Mouse (Mus musculus) spleen, adult 2 months (tissue): ENCODE data around the gene Fkbp3. TPM values are rescaled to one million over a fixed set of nuclear protein-coding genes. Genes with fewer than 3 reads are reported as not detected.
A peak's percentile ranks its signal among the peaks of the same experiment; 100 is the strongest.
"Not testable (repeated sequence)": the region's sequence is repeated elsewhere in the genome, so short reads cannot be mapped to it uniquely, and the experiment has no call there.

Experiments
- DNase-seq, 2 experiments: peaks; one replicate each; pipeline versions ENCODE4 v3.0.0 to v3.0.0-alpha.2; 2012 to 2021; ENCODE audit warnings: low spot score in 2 of 2, low read depth in 1 of 2
- H3K27ac ChIP-seq: fragments of 200-500 bp; 2 replicates; pipeline ENCODE4 v1.5.1; 2012; ENCODE audit warnings: low read length, inconsistent platforms; ENCODE audit not compliant: insufficient read depth
- H3K27me3 ChIP-seq: fragments of 200-500 bp; 2 replicates; pipeline ENCODE4 v1.6.1; 2012; ENCODE audit warnings: mild to moderate bottlenecking, moderate library complexity, low read length, inconsistent platforms; ENCODE audit not compliant: control insufficient read depth, insufficient read depth
- H3K36me3 ChIP-seq: fragments of 200-500 bp; 2 replicates; pipeline ENCODE4 v1.6.1; 2012; ENCODE audit warnings: mild to moderate bottlenecking, low read length, inconsistent platforms; ENCODE audit not compliant: control insufficient read depth, insufficient read depth
- H3K4me1 ChIP-seq: fragments of 200-500 bp; 2 replicates; pipeline ENCODE4 v1.6.1; 2011; ENCODE audit warnings: inconsistent platforms; ENCODE audit not compliant: control insufficient read depth, insufficient read depth, insufficient read length
- H3K4me3 ChIP-seq: fragments of 200-500 bp; 2 replicates; pipeline ENCODE4 v1.5.1; 2011; ENCODE audit warnings: mild to moderate bottlenecking, inconsistent platforms; ENCODE audit not compliant: insufficient read depth, insufficient read length; ENCODE audit errors: extremely low read depth
- CTCF ChIP-seq: fragments of 200-500 bp; IDR thresholded peaks from 2 replicates; pipeline ENCODE4 v1.5.1; 2011; ENCODE audit warnings: mild to moderate bottlenecking, inconsistent platforms; ENCODE audit not compliant: insufficient read depth, insufficient read length, insufficient replicate concordance; ENCODE audit errors: extremely low read depth
- POLR2A ChIP-seq: fragments of 200-500 bp; IDR thresholded peaks from 2 replicates; pipeline ENCODE4 v1.6.1; 2011; ENCODE audit warnings: low read depth, low read length, inconsistent platforms
- WGBS: fragments of 180-500 bp; shearing (Covaris S2); methylation state at CpG from one replicate; pipeline ENCODE4 v1.1.7; 2018; 5-methylcytosine and 5-hydroxymethylcytosine counted together
- polyA plus RNA-seq: library from polyadenylated mRNA; depleted of rRNA; stranded (reverse); fragments of >200 nt; gene quantifications from 2 replicates; pipeline ENCODE4 v1.2.3, GENCODE M21; 2012; rRNA removed

The Fkbp3 gene
- 15.7 and 17.3 TPM in 2 replicates for polyA plus RNA-seq

GRCm38 (mm10) chr12:65073611-65074178 lies at the start of gene Fkbp3:
Gene Fkbp3, minus strand, starts transcription at chr12:65074007.
- under 1% methylated on average over 49 of the region's 49 CpGs for WGBS
- peaks cover 5% of the 10 kb centered on the region for H3K4me1 ChIP-seq
- TF ChIP-seq CTCF: no peak
- peak; percentile 93 for TF ChIP-seq POLR2A
- H3K36me3 ChIP-seq: peaks cover 2% of the 10 kb centered on the region
- H3K27ac ChIP-seq: peak within 1 kb of the TSS; percentile 97
- peak; percentile 92 to 96 for DNase-seq
- no peaks in the 10 kb centered on the region for H3K27me3 ChIP-seq
- peak within 1 kb of the TSS; percentile 91 for H3K4me3 ChIP-seq

GRCm38 (mm10) chr12:65119451-65119850 lies 45.6 kb upstream of the Fkbp3 start:
- H3K4me1 ChIP-seq: no peaks in the 10 kb centered on the region
- TF ChIP-seq CTCF: no peak
- TF ChIP-seq POLR2A: no peak
- no peak overlapping the region for H3K27ac ChIP-seq
- WGBS: 94% methylated on average over 5 of the region's 5 CpGs
- peaks cover 17% of the 10 kb centered on the region; the same call in 1 of the 2 replicates for H3K36me3 ChIP-seq
- H3K27me3 ChIP-seq: no peaks in the 10 kb centered on the region
- DNase-seq: no peak
- no peak overlapping the region for H3K4me3 ChIP-seq

GRCm38 (mm10) chr12:65118968-65119367 lies 45.2 kb upstream of the Fkbp3 start:
- TF ChIP-seq CTCF (no peak), POLR2A (no peak)
- DNase-seq: no peak
- Histone ChIP-seq H3K4me3 (no peak overlapping the region), H3K27me3 (no peaks in the 10 kb centered on the region), H3K4me1 (no peaks in the 10 kb centered on the region), H3K36me3 (peaks cover 17% of the 10 kb centered on the region; the same call in 1 of the 2 replicates), H3K27ac (no peak overlapping the region)
- 94% methylated on average over 7 of the region's 7 CpGs for WGBS

- H3K36me3 ChIP-seq, DNase-seq, H3K4me3 ChIP-seq, H3K27ac ChIP-seq, H3K4me1 ChIP-seq, H3K27me3 ChIP-seq: not testable (repeated sequence)
- WGBS: 92% methylated on average over 3 of the region's 3 CpGs
Observed at GRCm38 (mm10) chr12:65114978-65115377, 41.2 kb upstream of the Fkbp3 start.

GRCm38 (mm10) chr12:65113925-65114324 lies 40.1 kb upstream of the Fkbp3 start:
- peaks cover 6% of the 10 kb centered on the region; the same call in 1 of the 2 replicates for H3K36me3 ChIP-seq
- no peaks in the 10 kb centered on the region for H3K4me1 ChIP-seq
- H3K4me3 ChIP-seq: no peak overlapping the region
- TF ChIP-seq POLR2A (no peak), CTCF (no peak)
- no peaks in the 10 kb centered on the region for H3K27me3 ChIP-seq
- no peak for DNase-seq
- no peak overlapping the region for H3K27ac ChIP-seq
- WGBS: 94% methylated on average over 4 of the region's 4 CpGs

- H3K36me3 ChIP-seq: peaks cover 2% of the 10 kb centered on the region; the same call in 1 of the 2 replicates
- WGBS: 92% methylated on average over 1 of the region's 1 CpGs
- no peaks in the 10 kb centered on the region for H3K27me3 ChIP-seq
- H3K4me1 ChIP-seq: no peaks in the 10 kb centered on the region
- TF ChIP-seq CTCF: no peak
- H3K4me3 ChIP-seq: no peak overlapping the region
- DNase-seq: no peak
- H3K27ac ChIP-seq: no peak overlapping the region
Observed at GRCm38 (mm10) chr12:65112811-65113210, 39.0 kb upstream of the Fkbp3 start.

- TF ChIP-seq CTCF (no peak), POLR2A (no peak)
- H3K27ac ChIP-seq: no peak overlapping the region
- H3K4me3 ChIP-seq: no peak overlapping the region
- peaks cover 2% of the 10 kb centered on the region; the same call in 1 of the 2 replicates for H3K36me3 ChIP-seq
- H3K4me1 ChIP-seq: no peaks in the 10 kb centered on the region
- DNase-seq: no peak
- WGBS: 87% methylated on average over 3 of the region's 3 CpGs
- no peaks in the 10 kb centered on the region for H3K27me3 ChIP-seq
Observed at GRCm38 (mm10) chr12:65111503-65111902, 37.7 kb upstream of the Fkbp3 start.
